Mouse (Mus musculus) liver, embryonic 15.5 days (tissue): ENCODE results near the gene C1qtnf5. TPM values are rescaled to one million over a fixed set of nuclear protein-coding genes. Genes with fewer than 3 reads are reported as not detected.

Experiments used
- ATAC-seq: fragments of 200-750 bp; cut with Nextera tagmentation; 2 replicates; pipeline ENCODE4 v1.8.0; 2017; ENCODE audit warnings: moderate number of reproducible peaks, mild to moderate bottlenecking, moderate library complexity; ENCODE audit not compliant: insufficient read depth
- H3K27ac ChIP-seq: fragments of 300-500 bp; sonication (generic); replicated peaks from 2 replicates; pipeline ENCODE4 v1.5.1; 2015; ENCODE audit warnings: mild to moderate bottlenecking, inconsistent platforms
- H3K27me3 ChIP-seq: fragments of 300-500 bp; sonication (generic); 2 replicates; pipeline ENCODE4 v1.6.1; 2015; ENCODE audit warnings: mild to moderate bottlenecking, inconsistent platforms
- H3K36me3 ChIP-seq: fragments of 300-500 bp; sonication (generic); replicated peaks from 2 replicates; pipeline ENCODE4 v1.6.1; 2015; ENCODE audit warnings: moderate library complexity, mild to moderate bottlenecking, inconsistent platforms
- H3K4me1 ChIP-seq: fragments of 300-500 bp; sonication (generic); replicated peaks from 2 replicates; pipeline ENCODE4 v1.6.1; 2015; ENCODE audit warnings: inconsistent platforms
- H3K4me2 ChIP-seq: fragments of 300-500 bp; sonication (generic); 2 replicates; pipeline ENCODE4 v1.6.1; 2015; ENCODE audit warnings: moderate library complexity, mild to moderate bottlenecking, inconsistent platforms
- H3K4me3 ChIP-seq: fragments of 300-500 bp; sonication (generic); replicated peaks from 2 replicates; pipeline ENCODE4 v1.5.1; 2015; ENCODE audit warnings: mild to moderate bottlenecking, inconsistent platforms
- H3K9ac ChIP-seq: fragments of 300-500 bp; sonication (generic); 2 replicates; pipeline ENCODE4 v1.6.1; 2015; ENCODE audit warnings: moderate library complexity, mild to moderate bottlenecking, inconsistent platforms
- H3K9me3 ChIP-seq: fragments of 300-500 bp; sonication (generic); replicated peaks from 2 replicates; pipeline ENCODE4 v1.6.1; 2016; ENCODE audit warnings: inconsistent platforms
- WGBS: fragments of 180-500 bp; shearing (Covaris S2); methylation state at CpG from one replicate; pipeline ENCODE4 v1.1.7; 2015; ENCODE audit warnings: mixed read lengths; ENCODE audit not compliant: insufficient replicate concordance; 5-methylcytosine and 5-hydroxymethylcytosine counted together
- polyA plus RNA-seq: library from polyadenylated mRNA; unstranded; fragments of >200 nt; fragmentation: Nextera tagmentation; extraction: Ambion mirVana; gene quantifications from 2 replicates; pipeline ENCODE4 v1.2.1, GENCODE M21; 2015

C1qtnf5 gene
- polyA plus RNA-seq, 1 experiment from 2014 or later, result 0.29 TPM

DNA sequence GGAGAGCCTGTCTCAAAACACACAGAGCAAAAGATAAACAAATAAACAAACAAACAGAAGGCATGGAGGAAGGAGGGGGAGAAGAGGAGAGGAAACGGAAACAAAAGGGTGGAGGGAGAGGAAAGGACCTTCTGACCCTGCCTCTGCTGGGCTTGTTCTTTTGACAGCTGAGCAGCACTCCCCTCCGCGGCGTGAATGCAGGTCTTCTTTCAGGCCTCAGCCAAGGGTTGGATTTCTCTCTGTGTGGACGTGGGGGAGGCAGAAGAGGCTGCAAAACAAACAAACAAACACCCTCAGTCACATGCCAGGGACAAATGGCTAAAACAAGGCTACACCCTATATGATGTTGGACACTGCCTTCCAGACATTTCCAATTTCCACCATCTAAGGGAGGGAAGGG is 18.0 kb downstream of the C1qtnf5 start:
- no peaks in the 10 kb centered on the region for H3K9me3 ChIP-seq
- H3K4me2 ChIP-seq, result no peak overlapping the region
- no peak for ATAC-seq
- H3K36me3 ChIP-seq, result no peaks in the 10 kb centered on the region
- H3K9ac ChIP-seq, result no peak overlapping the region
- H3K27ac ChIP-seq, result no peak overlapping the region
- H3K27me3 ChIP-seq, result peaks cover 23% of the 10 kb centered on the region
- no peak overlapping the region for H3K4me3 ChIP-seq
- peaks cover 19% of the 10 kb centered on the region for H3K4me1 ChIP-seq
- WGBS, result 62% methylated on average over 5 of the region's 5 CpGs

DNA sequence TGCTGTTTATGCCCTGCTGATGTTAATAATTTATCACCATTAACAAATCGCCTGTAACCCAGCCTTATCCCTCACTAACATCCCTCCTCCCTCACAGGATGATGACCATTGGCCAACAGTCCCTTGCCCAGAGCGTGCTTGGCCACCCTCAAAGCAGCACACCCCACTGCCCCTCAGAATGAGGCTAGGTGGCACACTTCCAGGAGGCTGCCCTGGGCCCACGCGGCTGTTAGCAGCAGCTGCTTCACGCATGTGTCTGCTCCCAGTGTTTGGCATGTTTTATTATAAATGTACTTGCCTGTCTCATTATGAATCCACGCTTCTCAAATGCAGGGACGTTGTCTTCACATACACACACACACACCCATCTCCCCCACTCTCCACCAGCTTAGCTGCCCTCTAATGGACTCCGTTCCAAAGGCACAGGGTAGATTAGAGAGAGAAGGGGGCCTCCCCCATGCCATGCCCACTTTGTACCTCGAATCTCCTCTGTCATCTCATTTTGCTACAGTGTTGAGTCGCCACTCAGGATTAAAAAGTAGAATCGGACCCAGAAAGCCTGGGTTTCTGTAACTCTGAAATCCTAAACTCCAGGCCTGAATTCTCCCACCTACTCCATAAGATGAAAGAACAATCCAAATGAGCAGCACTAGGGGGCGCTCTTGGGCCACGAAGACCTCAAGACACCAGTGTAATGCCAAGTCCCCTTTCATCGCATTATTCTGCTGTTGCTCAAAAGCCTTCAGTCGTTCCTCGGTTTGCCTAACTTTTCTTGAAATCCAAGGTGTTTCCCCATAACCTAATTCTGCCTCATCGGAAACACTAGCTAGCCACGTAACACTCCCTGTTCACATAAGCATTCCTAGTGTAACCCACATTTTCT is 18.7 kb downstream of the C1qtnf5 start:
- no peaks in the 10 kb centered on the region for H3K36me3 ChIP-seq
- ATAC-seq, result no peak
- peak overlapping the region; percentile 43 for H3K4me2 ChIP-seq
- peaks cover 25% of the 10 kb centered on the region for H3K4me1 ChIP-seq
- no peaks in the 10 kb centered on the region for H3K9me3 ChIP-seq
- no peak overlapping the region for H3K9ac ChIP-seq
- H3K4me3 ChIP-seq, result no peak overlapping the region
- H3K27me3 ChIP-seq, result peaks cover 31% of the 10 kb centered on the region
- no peak overlapping the region for H3K27ac ChIP-seq
- 29% methylated on average over 18 of the region's 18 CpGs for WGBS

DNA sequence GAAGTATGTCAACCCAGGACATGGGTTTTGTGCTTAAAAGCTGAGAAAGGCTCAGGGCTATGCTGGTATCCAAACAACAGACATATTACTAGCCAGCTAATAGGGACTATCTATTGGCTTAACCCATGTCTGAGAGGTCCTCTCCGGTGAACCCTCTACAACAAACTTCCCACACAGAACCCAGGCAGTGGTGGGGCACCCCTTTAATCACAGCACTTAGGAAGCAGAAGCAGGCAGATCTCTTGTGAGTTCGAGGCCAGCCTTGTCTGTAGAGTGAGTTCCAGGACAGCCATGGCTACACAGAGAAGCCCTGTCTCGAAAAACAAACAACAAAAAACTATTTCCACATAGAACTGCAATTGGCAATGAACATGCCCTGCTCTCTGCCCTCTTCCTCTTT is 19.7 kb downstream of the C1qtnf5 start:
- Histone ChIP-seq H3K9ac (no peak overlapping the region), H3K27ac (no peak overlapping the region), H3K4me1 (peaks cover 25% of the 10 kb centered on the region), H3K27me3 (peaks cover 40% of the 10 kb centered on the region), H3K9me3 (no peaks in the 10 kb centered on the region), H3K36me3 (no peaks in the 10 kb centered on the region), H3K4me3 (no peak overlapping the region), H3K4me2 (no peak overlapping the region)
- 50% methylated on average over 3 of the region's 3 CpGs for WGBS
- ATAC-seq, result no peak

- H3K27ac ChIP-seq, result no peak overlapping the region
- H3K4me2 ChIP-seq, result no peak overlapping the region
- no peak for ATAC-seq
- H3K36me3 ChIP-seq, result no peaks in the 10 kb centered on the region
- peaks cover 25% of the 10 kb centered on the region for H3K4me1 ChIP-seq
- H3K9ac ChIP-seq, result no peak overlapping the region
- no peaks in the 10 kb centered on the region for H3K9me3 ChIP-seq
- H3K27me3 ChIP-seq, result peaks cover 47% of the 10 kb centered on the region
- 49% methylated on average over 3 of the region's 3 CpGs for WGBS
- no peak overlapping the region for H3K4me3 ChIP-seq
These were observed 20.3 kb downstream of the C1qtnf5 start for GRCm38 (mm10) chr9:44127351-44127801.

DNA sequence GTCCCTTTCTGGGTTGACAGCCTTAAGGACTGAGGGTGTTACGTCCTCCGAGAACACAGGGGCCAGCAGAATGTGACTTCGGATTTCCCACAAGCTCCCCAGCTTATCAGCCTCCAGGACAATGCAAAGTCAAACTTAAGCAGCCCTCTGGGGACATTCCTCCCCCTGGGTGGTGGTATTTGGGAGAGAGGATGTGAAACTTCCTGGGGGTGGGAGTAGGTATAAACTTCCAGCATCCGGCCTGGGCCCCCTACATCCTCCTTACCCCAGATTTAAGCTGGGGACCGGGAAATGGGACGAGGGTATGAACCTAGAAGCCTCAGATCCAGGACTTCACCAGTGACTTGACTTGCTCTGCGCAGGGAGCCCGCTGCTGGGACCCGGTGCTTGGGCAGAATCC is 22.6 kb downstream of the C1qtnf5 start:
- H3K4me2 ChIP-seq, result peak overlapping the region; percentile 63
- peaks cover 69% of the 10 kb centered on the region for H3K27me3 ChIP-seq
- peak; percentile 14; the same call in 1 of the 2 replicates for ATAC-seq
- WGBS, result 5% methylated on average over 9 of the region's 9 CpGs
- no peaks in the 10 kb centered on the region for H3K9me3 ChIP-seq
- H3K4me3 ChIP-seq, result peak overlapping the region; percentile 34
- peak overlapping the region; percentile 53 for H3K27ac ChIP-seq
- peaks cover 32% of the 10 kb centered on the region for H3K4me1 ChIP-seq
- H3K9ac ChIP-seq, result no peak overlapping the region
- no peaks in the 10 kb centered on the region for H3K36me3 ChIP-seq

DNA sequence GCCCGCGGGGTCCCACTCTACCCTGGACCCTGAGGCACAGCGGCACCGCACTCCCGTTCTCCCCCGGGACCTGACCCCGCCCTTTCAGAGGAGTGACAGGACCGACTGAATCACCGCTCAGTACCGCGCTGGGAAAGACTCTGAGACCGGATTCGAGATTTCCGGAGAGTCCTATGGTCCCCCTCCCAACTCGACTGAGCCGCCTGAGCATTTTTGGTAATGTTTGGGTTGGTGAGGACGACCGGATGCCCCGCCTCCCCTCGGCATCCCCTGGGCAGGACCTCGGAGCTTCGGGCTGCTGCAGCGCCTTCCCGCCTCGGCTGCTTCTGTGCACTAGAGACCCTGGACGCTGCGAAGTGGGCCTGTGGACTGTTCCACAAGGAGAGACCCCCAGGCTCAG is 23.0 kb downstream of the C1qtnf5 start:
- no peak overlapping the region for H3K9ac ChIP-seq
- peaks cover 36% of the 10 kb centered on the region for H3K4me1 ChIP-seq
- no peaks in the 10 kb centered on the region for H3K36me3 ChIP-seq
- H3K27me3 ChIP-seq, result peaks cover 73% of the 10 kb centered on the region
- H3K27ac ChIP-seq, result peak overlapping the region; percentile 57
- no peaks in the 10 kb centered on the region for H3K9me3 ChIP-seq
- ATAC-seq, result peak; percentile 47
- peak overlapping the region; percentile 34 for H3K4me3 ChIP-seq
- WGBS, result 1% methylated on average over 27 of the region's 27 CpGs
- peak overlapping the region; percentile 63 for H3K4me2 ChIP-seq

GRCm38 (mm10) chr9:44130581-44131275 is 23.7 kb downstream of the C1qtnf5 start:
- peak overlapping the region; percentile 57; the same call in 1 of the 2 replicates for H3K27ac ChIP-seq
- peak overlapping the region; percentile 34; the same call in 1 of the 2 replicates for H3K4me3 ChIP-seq
- no peaks in the 10 kb centered on the region for H3K36me3 ChIP-seq
- peaks cover 80% of the 10 kb centered on the region for H3K27me3 ChIP-seq
- H3K4me1 ChIP-seq, result peaks cover 43% of the 10 kb centered on the region
- 16% methylated on average over 19 of the region's 19 CpGs for WGBS
- H3K4me2 ChIP-seq, result peak overlapping the region; percentile 63
- no peak overlapping the region for H3K9ac ChIP-seq
- H3K9me3 ChIP-seq, result no peaks in the 10 kb centered on the region
- peak; percentile 47 for ATAC-seq

DNA sequence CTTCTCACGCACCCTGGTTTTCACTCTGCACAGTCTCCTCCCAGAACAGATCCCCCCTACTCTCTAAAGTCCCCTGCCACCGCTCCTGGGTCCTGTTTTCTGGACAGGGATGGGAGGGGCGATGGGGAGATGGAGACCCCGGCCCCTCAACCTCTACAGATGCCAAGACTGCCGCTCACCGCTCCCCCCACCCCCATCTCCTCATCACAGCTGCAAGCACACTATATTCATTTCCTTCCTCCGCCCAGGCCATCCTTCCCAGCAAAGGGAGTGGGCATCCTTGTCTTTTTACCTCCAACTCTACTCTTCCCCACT is 24.2 kb downstream of the C1qtnf5 start:
- WGBS, result 30% methylated on average over 7 of the region's 7 CpGs
- no peak overlapping the region for H3K4me2 ChIP-seq

GRCm38 (mm10) chr9:44132200-44132599 is 25.2 kb downstream of the C1qtnf5 start:
- Histone ChIP-seq H3K9ac (no peak overlapping the region), H3K4me3 (no peak overlapping the region), H3K27ac (no peak overlapping the region), H3K36me3 (no peaks in the 10 kb centered on the region), H3K4me1 (peaks cover 34% of the 10 kb centered on the region), H3K4me2 (no peak overlapping the region), H3K27me3 (peaks cover 95% of the 10 kb centered on the region), H3K9me3 (no peaks in the 10 kb centered on the region)
- WGBS, result 45% methylated on average over 5 of the region's 5 CpGs
- ATAC-seq, result no peak

More for the DNA sequence above, 24.2 kb downstream of the C1qtnf5 start:
- Histone ChIP-seq H3K4me3 (no peak overlapping the region), H3K4me1 (peaks cover 42% of the 10 kb centered on the region), H3K27ac (no peak overlapping the region), H3K9me3 (no peaks in the 10 kb centered on the region), H3K36me3 (no peaks in the 10 kb centered on the region), H3K9ac (no peak overlapping the region), H3K27me3 (peaks cover 85% of the 10 kb centered on the region)
- no peak for ATAC-seq

DNA sequence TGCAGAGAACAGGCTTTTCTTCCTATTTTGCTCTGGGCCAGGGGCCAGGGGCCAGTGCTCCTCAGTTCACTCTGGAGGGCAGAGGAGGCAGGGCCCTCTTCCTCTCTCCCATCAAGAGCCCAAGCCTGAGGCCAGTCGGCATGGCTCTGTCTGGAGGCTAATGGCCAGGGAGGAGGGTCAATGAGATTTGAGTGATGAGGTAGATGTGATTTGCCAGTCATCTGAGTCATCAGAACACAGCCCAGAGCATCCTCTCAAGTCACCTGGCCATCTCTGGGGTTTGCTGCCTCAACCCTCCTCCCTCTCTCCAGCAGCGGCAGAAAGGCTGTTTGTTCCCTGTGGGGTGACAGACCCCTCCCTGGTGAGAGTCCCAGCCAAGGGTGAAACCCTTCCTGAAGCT is 26.2 kb downstream of the C1qtnf5 start:
- Histone ChIP-seq H3K27ac (no peak overlapping the region), H3K4me2 (0 out of 2 replicates have a peak overlapping the region, but pooled peaks have one; percentile 69)

More for the DNA sequence above, 26.2 kb downstream of the C1qtnf5 start:
- Histone ChIP-seq H3K4me1 (peaks cover 31% of the 10 kb centered on the region), H3K9ac (no peak overlapping the region), H3K36me3 (no peaks in the 10 kb centered on the region), H3K27me3 (peaks cover 92% of the 10 kb centered on the region), H3K9me3 (no peaks in the 10 kb centered on the region), H3K4me3 (no peak overlapping the region; the same call in 1 of the 2 replicates)
- 14% methylated on average over 2 of the region's 2 CpGs for WGBS
- no peak for ATAC-seq
